11 mouse cellular contexts compared by ENCODE assay signal in the genomic region with DNA sequence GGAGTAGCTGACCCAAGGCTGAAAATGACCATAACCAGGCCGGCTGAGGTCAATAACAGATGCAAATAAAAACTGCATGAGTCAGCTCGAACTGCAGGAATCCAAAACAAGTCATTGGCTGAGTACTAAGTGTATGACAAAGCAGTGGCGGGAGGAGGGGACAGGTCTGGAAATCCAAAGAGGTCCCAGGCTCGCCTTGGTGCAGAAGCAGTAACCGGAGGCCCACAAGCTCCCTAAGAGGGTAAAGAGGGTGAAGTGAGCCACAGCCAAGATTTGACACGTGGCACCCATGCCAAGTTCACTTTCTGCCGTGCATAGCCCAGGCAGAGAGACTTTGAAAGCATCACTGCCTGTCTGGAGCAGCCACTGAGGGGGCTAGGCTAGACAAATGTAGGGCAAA. TPM values are rescaled to one million over a fixed set of nuclear protein-coding genes. Genes with fewer than 3 reads are reported as not detected.
A peak's percentile ranks its signal among the peaks of the same experiment; 100 is the strongest.
DNase-seq lines count a peak whose midpoint lies in the region; ATAC-seq and TF ChIP-seq lines count a peak whose summit lies in the region.
"Had no signal": no experiment of that assay in that cellular context is flagged by ENCODE, and none has a peak within 500 bp of the region (broad histone marks: within the 10 kb centered on the region; RNA-seq: fewer than 3 reads in every experiment).

No protein-coding gene starts in this region.

- peak overlapping the region; percentile 27 for H3K27ac ChIP-seq in liver, adult 2 months (replicated peaks; ENCODE audit: insufficient read depth, low read depth, low read length)
- no peak overlapping the region for H3K27ac ChIP-seq in liver, embryonic 11.5 days (ENCODE audit: low read depth, low read length)
- H3K27ac ChIP-seq in lung, embryonic 16.5 days (ENCODE audit: low read length), result peak overlapping the region; percentile 36
- H3K27ac ChIP-seq: forebrain, embryonic 15.5 days; midbrain, embryonic 12.5 days had no signal

- TF ChIP-seq CTCF in liver, adult 2 months (IDR thresholded peaks at IDR 0.05; ENCODE audit: low read depth, low read length), result no peak

- 3% methylated on average over 7 of the region's 7 CpGs for WGBS in liver, adult 2 months
- WGBS in liver, embryonic 11.5 days, result 60% methylated on average over 7 of the region's 7 CpGs
- WGBS in lung, embryonic 16.5 days, result 27% methylated on average over 7 of the region's 7 CpGs

- no peak for ATAC-seq in liver, embryonic 11.5 days (replicated peaks; ENCODE audit: low FRiP score)
- ATAC-seq in lung, embryonic 16.5 days (ENCODE audit: low read depth), result peak; percentile 37
- no peak for ATAC-seq in activated CD4-positive, CD25-positive, alpha-beta regulatory T cell, adult 4 months
- ATAC-seq: forebrain, embryonic 15.5 days; Patski had no signal

- no peak overlapping the region; the same call in 1 of the 2 replicates for H3K4me2 ChIP-seq in liver, embryonic 11.5 days
- H3K4me2 ChIP-seq in lung, embryonic 16.5 days (ENCODE audit: low read depth, low read length), result no peak overlapping the region
- H3K4me2 ChIP-seq: forebrain, embryonic 15.5 days; midbrain, embryonic 12.5 days had no signal

- H3K4me1 ChIP-seq in liver, adult 2 months (ENCODE audit: control insufficient read depth, insufficient read depth, low read length), result peaks cover 15% of the 10 kb centered on the region
- H3K4me1 ChIP-seq in liver, embryonic 11.5 days (replicated peaks; ENCODE audit: control insufficient read depth, insufficient read depth, low read length), result peaks cover 37% of the 10 kb centered on the region
- H3K4me1 ChIP-seq in lung, embryonic 16.5 days (replicated peaks; ENCODE audit: control insufficient read depth, insufficient read depth, low read length), result peaks cover 47% of the 10 kb centered on the region

- H3K4me3 ChIP-seq in liver, adult 2 months (ENCODE audit: insufficient read depth, low read depth, low read length), result no peak overlapping the region
- H3K4me3 ChIP-seq in liver, embryonic 11.5 days (ENCODE audit: low read depth, low read length), result no peak overlapping the region
- no peak overlapping the region for H3K4me3 ChIP-seq in lung, embryonic 16.5 days (ENCODE audit: low read length)
- H3K4me3 ChIP-seq: forebrain, embryonic 15.5 days; midbrain, embryonic 12.5 days had no signal

- no peak overlapping the region for H3K9ac ChIP-seq in liver, adult 2 months (ENCODE audit: low read depth, low read length)
- H3K9ac ChIP-seq in liver, embryonic 11.5 days (ENCODE audit: low read depth, low read length), result no peak overlapping the region
- H3K9ac ChIP-seq in lung, embryonic 16.5 days (ENCODE audit: low read length), result no peak overlapping the region
- H3K9ac ChIP-seq: forebrain, embryonic 15.5 days; midbrain, embryonic 12.5 days had no signal

- H3K79me2 ChIP-seq in liver, adult 2 months (ENCODE audit: control insufficient read depth, insufficient read depth, low read length), result no peaks in the 10 kb centered on the region; the same call in 1 of the 2 replicates

- no peaks in the 10 kb centered on the region for H3K9me3 ChIP-seq in liver, embryonic 11.5 days (ENCODE audit: control insufficient read depth, low read length)
- no peaks in the 10 kb centered on the region for H3K9me3 ChIP-seq in lung, embryonic 16.5 days (ENCODE audit: control insufficient read depth, low read length)
- H3K9me3 ChIP-seq: forebrain, embryonic 15.5 days; midbrain, embryonic 12.5 days had no signal

- H3K27me3 ChIP-seq in liver, adult 2 months (ENCODE audit: control insufficient read depth, insufficient read depth, low read length), result no peaks in the 10 kb centered on the region
- no peaks in the 10 kb centered on the region for H3K27me3 ChIP-seq in liver, embryonic 11.5 days (replicated peaks; ENCODE audit: control insufficient read depth, insufficient read depth, low read length)
- no peaks in the 10 kb centered on the region for H3K27me3 ChIP-seq in lung, embryonic 16.5 days (ENCODE audit: control insufficient read depth, insufficient read depth, low read depth, low read length)
- H3K27me3 ChIP-seq: forebrain, embryonic 15.5 days; midbrain, embryonic 12.5 days; Patski had no signal

- TF ChIP-seq POLR2A in liver, adult 2 months (IDR thresholded peaks at IDR 0.05; ENCODE audit: extremely low read depth, insufficient read depth, low read length), result no peak

- no peaks in the 10 kb centered on the region for H3K36me3 ChIP-seq in liver, adult 2 months (ENCODE audit: control insufficient read depth, insufficient read depth, low read length)
- no peaks in the 10 kb centered on the region for H3K36me3 ChIP-seq in liver, embryonic 11.5 days (ENCODE audit: control insufficient read depth, insufficient read depth, low read length)
- H3K36me3 ChIP-seq in lung, embryonic 16.5 days (ENCODE audit: control insufficient read depth, insufficient read depth, low read length), result no peaks in the 10 kb centered on the region
- H3K36me3 ChIP-seq: forebrain, embryonic 15.5 days; midbrain, embryonic 12.5 days had no signal

- peak; percentile 80 for DNase-seq in liver, adult 2 months (ENCODE audit: extremely low read depth, low read depth, low spot score)
- DNase-seq in liver, embryonic 11.5 days (ENCODE audit: low spot score), result no peak
- peak; percentile 59 for DNase-seq in adipocyte (ENCODE audit: low spot score)
- DNase-seq in gastrocnemius, postnatal 25 days, result peak; percentile 50
- no peak for DNase-seq in thymus, adult 18-20 months
- no peak for DNase-seq in left cerebral cortex, adult 9 months (ENCODE audit: low spot score in 2 of 2)

RNA-seq across cellular contexts. Expression of a gene that starts 41.0 kb away (rescaled TPM):
- 6.2 and 7.2 TPM in 2 replicates for total RNA-seq in liver, adult 2 months (2014; rRNA removed)
- 14.9 and 18.0 TPM in 2 replicates for polyA plus RNA-seq in liver, adult 2 months (2012; rRNA removed)
- polyA plus RNA-seq in liver, embryonic 11.5 days (2014; fragmentation: Nextera tagmentation; extraction: Ambion mirVana), result 28.9 and 34.8 TPM in 2 replicates
- 10 to 100 TPM; 21.2 to 25.8 TPM for total RNA-seq in gastrocnemius, postnatal 25 days (2021)
- polyA plus RNA-seq in lung, embryonic 16.5 days (2015; fragmentation: Nextera tagmentation; extraction: Ambion mirVana), result 44.4 and 47.3 TPM in 2 replicates
- 10 to 100 TPM; 14.1 to 14.3 TPM for polyA plus RNA-seq in activated CD4-positive, CD25-positive, alpha-beta regulatory T cell, adult 4 months (2017; shearing (Covaris generic))

Comparison
In these comparisons a context has a peak if more than half of its experiments do, and no peak if none do; other contexts are left out.
1. DNase-seq: peak in liver, adult 2 months (single experiment), adipocyte (single experiment) and gastrocnemius, postnatal 25 days (single experiment); none in liver, embryonic 11.5 days (single experiment), thymus, adult 18-20 months (0 of 2) and left cerebral cortex, adult 9 months (0 of 2).